Mouse (Mus musculus): ENCODE measurements around the gene Rab11b.

Gene Rab11b

DNA sequence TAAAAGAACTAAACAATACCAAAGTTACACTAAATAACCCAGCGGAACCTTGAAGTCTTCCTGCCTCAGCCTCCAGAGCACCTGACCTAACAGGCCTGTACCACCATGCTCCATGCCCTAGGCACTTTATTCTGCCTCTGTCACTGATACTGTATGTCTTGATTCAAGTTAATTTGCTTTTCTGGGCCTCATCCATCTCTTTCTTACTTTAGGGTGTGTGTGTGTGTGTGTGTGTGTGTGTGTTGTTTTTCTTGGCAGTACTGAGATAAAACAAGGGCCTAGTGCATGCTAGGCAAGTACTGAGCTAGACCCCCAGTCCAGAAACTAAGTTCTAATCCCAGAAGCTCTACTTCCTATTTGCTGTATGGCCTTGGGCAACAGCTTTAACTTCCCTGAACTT is 43.1 kb downstream of the Rab11b start:
- no peak for DNase-seq (ENCODE audit: low spot score)

DNA sequence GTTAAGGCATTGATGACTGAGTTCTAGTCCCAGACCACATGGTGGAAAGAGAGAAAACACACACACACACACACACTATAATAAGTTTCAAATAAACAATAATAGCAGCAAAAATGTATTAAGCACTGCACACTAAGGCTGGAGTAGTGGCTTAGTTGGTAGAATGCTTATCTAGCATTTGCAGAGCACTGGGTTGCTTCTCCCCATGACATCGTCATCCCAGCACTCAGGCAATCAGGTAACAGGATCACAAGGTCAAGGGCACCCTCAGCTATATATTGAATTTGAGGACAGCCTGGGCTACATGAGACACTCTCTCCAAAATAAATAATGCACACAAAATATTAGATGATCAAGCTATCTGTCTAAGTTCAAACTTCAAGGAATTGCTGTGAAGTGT is 45.6 kb downstream of the Rab11b start:
- no peak for DNase-seq (ENCODE audit: low spot score)

DNA sequence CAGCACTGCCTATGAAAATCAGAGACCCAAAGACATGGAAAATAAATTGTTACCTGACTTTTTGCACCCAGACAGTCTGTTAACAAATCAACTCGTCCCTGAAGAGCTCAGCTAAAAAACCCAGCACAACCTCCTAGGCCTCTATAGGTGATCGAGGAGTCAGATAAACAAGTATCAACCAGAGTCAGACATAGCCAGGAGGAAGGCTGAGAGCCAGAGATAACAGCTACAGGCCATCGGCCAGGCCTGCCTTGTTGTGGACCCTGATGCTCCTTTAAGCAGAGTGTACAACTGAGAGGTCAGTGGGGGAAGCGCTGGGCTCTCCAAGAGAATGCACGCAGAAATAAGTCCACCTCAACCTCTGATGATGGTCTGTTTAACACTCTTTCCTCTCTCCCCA is 47.1 kb downstream of the Rab11b start:
- no peak for DNase-seq (ENCODE audit: low spot score)

DNA sequence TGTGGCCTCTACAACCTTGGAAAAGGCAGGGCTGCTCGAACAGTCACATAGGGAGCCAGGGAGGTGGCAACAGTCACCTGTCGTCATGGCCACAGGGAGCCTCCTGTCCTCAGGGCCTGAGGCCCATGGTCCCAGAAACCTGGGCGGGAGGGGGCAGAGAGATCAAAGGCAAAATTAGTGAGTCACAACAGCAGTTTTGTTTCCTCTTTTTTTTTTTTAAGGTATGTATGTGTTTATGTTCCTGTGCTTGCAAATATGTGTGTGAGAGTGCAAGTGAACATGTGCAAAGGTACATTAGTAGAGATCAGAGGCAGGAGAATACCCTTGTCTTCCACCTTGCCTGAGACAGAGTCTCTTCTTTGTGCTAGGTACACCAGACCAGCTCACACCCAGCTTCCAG is 50.5 kb downstream of the Rab11b start:
- DNase-seq (ENCODE audit: low spot score), result no peak

DNA sequence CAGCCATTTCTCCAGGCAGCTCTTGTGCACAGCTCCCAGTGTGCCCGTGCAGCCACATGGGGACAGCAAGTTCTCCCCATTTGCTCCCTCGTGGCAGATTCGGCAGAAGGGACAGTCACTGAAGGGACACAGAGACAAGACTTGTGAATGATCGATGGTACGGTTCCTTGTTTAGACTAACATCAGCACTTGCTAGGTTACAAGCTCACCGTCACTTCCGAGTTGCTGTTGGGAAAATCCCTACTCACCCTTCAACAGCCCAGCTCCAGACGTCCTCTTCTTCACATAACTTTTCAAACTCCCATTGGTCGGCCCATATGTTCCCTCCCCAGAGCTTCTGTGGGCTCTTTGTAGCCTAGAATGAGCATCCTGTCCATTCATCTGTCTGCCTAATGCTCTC is 57.2 kb downstream of the Rab11b start:
- no peak for DNase-seq (ENCODE audit: low spot score)

DNA sequence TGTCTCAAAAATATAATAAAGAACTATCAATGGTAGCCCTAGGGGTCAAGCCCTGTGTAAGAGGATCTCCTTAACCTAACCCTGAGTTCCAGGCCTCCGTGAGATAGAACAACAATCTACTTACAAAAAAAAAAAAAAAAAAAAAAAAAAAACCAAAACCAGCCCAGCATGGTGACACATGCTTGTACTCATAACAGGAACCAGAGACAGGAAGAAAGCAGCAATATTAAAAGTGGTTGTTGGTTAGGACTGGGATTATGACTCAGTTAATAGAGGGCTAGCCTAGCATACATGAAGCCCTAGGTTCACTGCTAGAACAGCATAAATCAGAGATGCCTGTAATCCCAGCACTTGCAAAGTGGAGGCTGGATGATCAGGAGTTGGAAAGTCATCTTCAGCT is 58.2 kb downstream of the Rab11b start:
- DNase-seq (ENCODE audit: low spot score), result no peak

DNA sequence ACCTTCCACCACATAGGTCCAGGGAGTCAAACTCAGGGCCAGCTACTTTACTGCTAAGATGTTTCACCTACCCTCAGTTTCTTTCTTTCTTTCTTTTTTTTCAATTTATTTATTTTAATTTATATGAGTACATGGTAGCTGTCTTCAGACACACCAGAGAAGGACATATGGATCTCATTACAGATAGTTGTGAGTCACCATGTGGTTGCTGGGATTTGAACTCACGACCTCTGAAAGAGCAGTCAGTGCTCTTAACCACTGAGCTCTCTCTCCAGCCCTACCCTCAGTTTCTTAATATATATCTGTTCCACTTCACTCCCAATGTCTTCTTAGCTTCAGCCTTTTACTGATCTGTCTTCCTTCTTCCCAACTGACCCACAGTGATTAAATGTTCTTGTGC is 64.9 kb downstream of the Rab11b start:
- no peak for DNase-seq (ENCODE audit: low spot score)
